Mouse (Mus musculus) right cerebral cortex, adult 2 months (tissue): ENCODE measurements around the gene Hlf.
A peak's percentile ranks its signal among the peaks of the same experiment; 100 is the strongest.

ENCODE experiments used
- DNase-seq, 2 experiments: peaks; one replicate each; pipeline ENCODE4 v3.0.0; 2021 to 2022; ENCODE audit warnings: low spot score in 2 of 2

Hlf gene

DNA sequence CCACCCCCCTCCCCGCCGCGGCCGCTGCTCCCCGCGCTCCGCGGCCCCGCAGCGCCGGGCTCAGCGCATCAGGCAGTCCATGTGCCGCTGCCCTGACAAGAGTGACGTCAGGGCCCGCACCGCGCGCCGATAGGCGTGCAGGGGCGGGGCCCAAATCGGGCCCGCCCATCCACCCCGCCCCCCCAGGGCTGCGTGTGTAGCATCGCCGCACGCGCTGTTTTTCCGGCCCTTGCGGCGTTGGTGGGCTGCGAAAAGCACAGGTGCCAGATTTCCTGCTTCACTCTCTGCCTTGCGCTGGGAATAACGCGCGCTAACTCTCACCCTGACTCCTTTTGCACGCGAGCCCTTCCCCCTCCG lies at the start of gene Hlf:
Gene Hlf, minus strand, starts transcription at position 79 of the 357 bp plus-strand sequence.
- peak; percentile 93 to 94 for DNase-seq

DNA sequence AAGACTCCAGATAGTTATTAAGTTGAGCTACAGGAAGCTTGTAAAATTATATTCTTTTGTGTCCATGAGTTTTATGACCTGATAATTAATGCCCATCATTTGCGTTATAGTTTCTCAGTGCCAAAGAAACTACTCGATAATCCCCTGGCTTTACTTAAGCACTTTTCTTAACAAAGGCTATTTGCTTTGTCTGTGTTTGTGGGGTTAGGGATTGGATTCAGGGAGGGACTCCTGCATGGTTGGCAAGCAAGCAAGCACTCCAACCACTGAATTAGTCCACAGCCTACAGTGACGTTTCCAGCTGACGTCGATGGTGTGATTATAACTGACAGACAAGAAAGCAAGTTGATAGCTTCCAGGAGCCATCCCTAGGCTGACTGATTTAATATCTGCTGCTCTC lies 48.1 kb upstream of the Hlf start:
- DNase-seq = no peak

DNA sequence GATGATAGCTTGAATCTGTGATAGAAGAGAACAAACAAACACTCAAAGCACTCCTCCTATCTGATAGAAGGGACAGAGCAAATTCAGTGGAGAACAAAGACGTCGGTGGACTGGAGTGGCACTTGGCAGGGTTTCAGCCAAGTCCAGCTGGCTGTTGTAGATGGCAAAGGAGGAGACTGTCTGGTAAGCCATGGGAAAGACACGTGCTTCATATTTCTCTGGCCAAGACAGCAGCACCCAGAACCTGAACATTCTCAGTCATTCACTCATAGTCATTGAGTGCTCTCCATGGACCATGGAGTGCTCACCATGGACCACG lies 34.5 kb upstream of the Hlf start:
- no peak for DNase-seq

DNA sequence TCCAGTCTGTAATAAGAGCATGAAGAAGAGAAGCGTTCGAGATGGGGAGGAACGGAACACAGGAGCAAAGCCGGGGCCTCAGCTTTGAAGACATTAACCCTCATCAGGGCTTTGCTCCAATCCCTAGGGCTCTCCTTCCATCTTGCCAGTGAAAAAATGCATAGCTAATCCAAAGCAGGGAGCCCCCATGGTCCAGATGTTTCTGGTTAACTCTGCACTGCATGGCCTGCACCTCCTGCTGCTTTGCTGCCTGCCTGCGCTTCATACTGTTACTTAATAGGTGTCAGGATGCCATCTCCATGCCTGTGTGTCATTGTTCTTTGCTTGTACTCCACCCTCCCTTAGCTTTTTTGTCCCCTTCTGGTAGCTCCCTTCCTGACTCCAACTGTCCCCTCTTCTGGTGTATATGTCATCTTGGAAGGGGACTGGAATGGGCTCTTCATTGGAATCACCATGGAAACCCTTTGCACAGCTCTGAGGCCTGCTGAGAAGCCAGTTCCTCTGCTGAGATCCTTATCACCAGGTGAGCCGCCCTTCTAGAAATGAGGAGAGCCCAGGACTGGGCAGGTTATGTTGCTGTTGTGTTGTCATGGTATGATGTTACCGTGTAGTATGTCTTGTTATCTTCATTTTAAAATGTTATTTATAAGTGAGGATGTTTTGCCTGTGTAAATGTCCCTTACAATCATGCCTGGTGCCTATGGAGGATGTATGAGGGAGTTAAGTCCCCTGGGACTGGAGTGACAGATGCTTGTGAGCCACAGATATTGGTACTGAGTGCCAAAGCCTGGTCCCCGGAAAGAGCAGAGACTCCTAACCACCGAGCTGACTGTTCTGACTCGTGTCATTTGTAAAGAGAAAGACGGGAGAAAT lies 33.9 kb upstream of the Hlf start:
- DNase-seq = no peak

DNA sequence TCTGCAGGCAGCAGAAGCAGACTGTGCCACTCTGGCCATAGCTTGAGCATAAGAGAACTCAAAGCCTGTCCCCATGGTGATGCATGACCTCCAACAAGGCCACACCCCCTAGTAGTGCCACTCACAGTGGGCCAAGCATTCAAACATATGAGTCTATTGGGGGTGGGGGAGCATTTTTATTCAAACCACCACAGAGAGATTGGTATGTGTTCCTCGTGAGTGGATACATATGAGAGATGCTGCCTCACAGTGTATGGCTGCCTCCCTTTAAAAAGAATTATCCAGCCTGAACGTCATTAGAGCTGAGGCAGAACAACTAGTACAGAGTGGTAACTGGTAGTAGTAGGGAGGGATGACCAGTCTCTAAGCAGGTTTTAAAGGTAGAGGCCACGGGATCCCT lies 33.2 kb upstream of the Hlf start:
- DNase-seq = no peak

DNA sequence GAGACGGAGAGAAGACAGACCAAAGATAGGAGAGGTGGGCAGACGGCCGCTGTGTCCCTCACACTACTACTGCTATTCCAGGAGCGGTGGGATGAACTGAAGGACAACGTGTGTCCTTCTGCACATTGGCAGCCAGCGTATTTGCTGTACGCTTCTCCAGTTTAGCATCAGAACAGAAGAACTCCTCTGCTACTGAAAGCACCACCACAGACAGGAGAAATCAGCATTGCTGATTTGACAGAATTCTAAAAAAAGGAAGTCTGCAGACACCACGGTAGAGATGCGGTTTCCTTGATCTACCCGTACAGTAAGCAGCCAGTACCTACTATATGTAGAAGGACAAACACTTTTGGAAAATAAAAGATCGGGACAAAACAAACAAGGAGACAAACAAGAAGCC lies 29.0 kb upstream of the Hlf start:
- DNase-seq = peak in 1 of 2 experiments; percentile 14

DNA sequence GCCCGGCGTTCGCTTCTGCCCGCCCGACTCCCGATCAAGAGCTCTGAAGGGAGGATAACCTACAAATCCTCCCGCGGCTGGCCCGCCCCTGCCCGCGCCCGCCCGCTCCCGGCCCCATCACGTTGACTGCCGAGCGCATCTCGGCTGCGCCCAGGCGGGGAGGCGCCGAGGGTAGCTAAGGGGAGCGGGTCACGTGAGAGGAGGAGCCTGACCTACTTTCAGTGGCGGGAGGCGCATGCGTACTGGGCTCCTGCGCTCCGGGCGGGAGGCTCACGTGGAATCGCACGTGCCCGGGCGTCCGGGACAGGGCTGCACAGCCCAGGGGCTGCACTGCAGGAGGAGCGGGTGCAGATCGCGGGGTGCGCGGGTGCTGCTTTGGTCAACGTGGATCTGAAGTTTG lies 27.2 kb upstream of the Hlf start:
- peak; percentile 98 for DNase-seq

DNA sequence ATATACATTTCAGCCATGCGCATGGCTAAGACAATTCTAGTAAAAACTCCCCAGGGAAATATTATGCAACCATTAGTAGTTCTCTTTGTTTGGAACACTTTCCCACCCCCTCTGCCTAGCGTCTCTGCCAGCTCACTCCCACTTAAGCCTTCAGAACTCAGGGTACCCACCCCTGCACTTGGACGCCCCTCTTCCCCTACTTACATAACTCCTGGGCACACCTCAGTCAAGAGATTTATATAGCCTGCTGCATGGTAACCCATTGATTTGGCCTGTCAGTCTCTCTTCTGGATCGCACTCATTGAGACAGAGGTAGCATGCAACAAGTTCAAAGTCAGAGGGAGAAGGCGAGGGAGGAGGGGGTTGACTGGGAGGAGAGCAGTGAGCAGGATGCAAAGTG lies 26.3 kb upstream of the Hlf start:
- DNase-seq = peak; percentile 17 to 22

DNA sequence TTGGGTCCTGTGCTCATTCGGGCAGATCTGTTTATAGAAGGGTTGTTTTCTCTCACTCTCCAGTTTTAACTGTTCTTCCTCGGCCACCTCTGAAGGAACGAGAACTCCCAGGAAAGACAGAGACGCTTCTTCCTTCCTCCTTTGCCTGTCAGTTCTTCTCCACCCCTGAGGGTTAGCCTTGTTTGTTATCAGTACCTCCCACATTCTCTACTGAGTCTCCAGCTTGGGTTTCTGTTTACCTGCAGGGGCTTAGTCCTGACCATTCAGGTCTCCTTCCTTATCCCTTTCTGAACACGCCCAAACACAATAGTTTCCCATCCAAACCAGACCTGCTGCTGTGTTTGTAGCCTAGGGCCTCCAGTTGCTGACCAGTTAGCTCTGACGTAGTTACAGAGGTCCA lies 8.2 kb upstream of the Hlf start:
- DNase-seq = no peak

DNA sequence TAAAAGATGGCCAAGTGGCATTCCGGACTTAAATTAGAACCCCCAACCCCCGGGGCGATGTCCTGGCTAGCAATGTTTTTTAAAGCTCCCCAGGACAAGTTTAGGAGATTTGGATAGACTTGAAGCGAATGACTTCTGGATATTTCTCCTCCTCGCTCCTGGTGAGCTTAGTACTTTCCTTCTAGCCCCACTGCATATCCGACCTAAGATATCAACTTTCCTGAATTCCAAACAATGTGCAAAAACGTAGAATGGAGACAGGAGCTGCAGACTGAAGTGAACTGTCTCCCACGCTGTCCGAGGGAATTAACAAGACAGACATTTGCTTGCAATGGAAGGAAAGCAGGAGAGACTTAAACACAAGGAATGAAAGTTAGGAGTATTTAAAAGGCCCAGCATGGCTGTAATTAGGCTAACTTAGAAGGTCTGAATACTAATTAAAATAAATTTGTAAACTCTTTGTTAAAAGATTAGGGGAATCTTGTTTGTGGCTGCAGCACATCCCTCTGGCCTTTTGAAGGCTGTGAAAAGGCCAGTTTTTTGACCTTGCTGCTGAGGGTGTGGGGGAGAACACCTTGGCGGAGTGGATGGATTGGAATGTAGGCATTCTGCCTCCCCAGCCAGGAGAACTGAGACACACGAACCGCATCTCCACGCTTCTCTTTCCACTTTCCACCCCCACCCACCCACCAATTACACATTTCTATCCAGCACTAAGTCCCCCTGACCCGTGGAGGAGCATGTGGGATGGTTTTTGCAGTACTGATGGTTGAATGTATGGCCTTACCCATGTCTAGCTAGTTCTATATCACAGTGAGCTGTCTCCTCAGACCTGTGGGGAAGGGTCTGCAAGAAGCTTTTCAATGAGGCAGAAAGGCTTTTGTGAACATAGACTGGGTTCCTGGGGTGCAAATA lies 833 bp upstream of the Hlf start:
- DNase-seq = no peak

DNA sequence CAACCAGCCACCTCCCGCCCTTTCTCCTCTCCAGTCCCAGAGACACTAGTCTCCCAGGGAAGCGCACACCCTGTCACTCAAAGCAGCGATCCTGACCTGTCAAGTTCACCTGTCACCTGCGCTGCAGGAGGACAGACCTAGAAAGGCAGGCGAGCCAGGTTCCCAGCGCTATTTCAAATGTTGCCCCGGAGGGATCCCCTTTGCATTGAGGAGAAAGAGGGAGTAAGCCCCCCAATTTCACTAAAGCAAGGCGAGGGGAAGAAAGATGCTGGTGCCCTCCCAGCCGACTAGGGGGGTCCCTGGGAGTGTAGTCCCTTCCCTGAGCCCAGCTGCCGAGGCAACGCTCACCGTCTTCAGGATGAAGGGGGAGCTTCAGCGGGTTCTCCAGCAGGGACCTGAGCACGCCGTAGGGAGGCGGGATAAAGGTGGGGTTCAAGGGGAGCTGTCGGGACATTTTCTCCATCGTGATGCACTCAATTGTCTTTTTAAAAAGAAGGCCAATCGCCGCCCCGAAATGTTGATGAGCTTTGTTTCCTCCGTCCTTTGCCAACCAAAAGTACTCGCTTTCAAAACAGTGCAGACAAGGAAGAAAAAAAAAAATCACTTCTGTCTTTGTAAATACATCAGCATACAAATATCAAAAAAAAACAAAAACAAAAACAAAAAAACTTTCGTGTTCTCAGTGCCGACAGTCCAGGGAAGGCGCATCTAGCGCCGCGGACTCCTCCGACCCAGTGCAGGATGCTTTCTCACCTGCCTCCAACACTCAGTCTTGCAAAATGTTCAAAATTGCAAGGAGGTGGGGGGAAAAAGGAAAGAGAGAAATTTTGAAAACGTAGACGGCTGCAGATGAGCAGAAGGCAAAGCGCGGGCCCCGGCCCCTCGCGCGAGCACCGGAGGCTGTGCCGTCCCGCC lies 536 bp downstream of the Hlf start:
- DNase-seq = no peak

DNA sequence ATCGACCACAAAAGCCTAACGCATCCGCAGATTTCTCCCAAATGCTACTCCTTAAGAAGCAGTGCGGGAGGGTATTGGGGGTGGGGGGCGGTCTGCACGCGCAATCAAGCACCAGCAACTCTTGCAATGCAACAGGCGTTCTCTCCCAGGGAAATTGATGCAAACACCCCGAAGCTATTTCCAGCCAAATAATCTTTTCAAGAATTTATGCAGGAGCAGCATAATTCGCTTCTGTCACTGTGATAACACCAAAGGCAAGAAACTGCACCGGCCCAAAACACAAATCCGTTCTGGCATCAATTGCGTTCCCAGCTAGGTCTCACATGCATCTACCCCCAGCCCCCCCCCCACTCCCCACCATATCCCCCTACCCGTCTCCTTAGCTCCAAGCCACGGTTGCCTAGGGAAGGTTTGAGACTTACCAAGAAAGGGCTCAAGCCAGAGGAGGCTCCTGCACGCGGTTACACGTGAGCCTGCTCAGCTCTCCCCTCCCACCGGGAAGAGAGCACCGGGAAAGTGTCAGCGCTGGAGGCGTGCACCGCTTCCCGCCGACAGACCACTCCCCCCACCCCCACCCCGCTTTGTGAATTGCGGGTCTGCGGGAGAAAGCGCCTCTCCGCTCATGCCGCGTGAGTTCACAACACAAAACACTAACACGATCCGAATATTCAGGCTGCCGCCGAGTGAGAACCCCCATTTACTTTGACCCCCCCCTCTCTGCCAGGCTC lies 1.4 kb downstream of the Hlf start:
- DNase-seq = peak in 1 of 2 experiments; percentile 56

DNA sequence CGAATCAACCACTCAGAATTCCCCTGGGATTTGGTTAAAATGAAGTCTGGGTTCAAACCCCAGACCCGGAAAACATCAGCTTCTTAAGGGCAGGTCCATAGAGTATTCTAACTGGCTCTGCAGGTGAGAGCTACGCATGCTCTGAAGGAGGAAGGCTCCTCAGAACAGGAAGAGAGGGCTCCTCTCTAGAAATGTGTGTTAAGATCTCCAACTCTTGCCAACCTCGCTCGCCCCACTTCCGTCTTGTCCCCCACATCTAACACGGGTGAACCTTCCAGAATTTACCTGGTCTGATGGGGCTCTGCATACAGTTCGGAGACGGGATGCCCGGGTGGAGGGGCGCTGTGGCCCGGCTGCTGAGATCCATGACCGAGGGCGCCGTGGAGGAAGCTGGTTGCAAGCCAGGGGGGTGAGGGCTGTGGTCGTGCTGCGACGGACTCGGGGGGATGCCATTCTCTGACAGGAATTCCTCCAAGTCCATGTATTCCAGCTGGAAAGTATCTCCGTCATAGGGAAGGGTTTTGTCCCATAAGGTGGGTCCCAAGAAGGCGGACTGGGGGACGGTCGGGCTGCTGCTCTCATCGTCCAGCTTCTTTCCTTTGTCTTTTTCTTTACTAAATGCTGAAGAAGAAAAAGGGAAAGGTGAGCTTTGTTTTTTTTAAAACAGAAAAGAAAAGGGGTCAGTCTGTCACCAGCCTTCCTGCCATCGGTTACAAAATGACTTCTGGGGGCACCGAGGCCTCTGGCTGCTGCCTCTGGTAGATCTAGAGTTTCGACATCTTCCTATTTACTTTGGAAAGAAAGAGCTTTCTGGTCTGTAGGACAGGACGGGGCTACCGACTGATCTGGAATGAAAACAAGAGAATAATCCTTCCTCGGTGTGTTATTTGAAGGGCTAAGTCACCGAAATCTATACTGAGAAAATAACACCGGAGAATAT lies 2.9 kb downstream of the Hlf start:
- no peak for DNase-seq

DNA sequence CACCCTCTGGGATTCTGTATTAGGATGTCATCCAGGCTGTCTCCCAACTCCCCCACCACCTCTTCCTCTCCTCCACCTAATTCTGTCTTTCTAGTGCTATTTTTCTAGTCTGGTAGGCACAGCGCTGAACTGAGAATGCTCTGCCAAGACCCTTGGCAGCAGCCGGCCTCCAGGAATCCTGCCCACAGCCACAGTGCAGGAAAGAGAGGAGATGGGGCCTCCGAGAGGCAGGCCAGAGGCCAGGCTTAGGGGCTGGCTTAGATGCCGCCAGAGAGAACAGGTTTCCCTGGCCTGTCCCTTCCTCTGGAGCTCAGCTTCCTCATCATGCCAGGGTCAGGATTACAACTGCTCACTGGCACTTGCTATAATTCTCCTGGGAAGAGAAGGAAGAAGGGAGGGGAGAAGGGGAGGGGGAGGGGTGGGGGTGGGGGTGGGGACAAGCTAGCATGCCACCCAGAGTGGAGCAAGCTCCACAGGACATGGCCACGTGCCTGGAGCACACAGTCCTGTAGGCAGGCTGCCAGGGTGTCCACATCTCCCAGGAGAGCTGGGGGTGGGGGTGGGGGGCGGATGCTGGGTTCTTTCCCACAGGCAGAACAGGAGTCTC lies 8.6 kb downstream of the Hlf start:
- DNase-seq = peak; percentile 42 to 70

DNA sequence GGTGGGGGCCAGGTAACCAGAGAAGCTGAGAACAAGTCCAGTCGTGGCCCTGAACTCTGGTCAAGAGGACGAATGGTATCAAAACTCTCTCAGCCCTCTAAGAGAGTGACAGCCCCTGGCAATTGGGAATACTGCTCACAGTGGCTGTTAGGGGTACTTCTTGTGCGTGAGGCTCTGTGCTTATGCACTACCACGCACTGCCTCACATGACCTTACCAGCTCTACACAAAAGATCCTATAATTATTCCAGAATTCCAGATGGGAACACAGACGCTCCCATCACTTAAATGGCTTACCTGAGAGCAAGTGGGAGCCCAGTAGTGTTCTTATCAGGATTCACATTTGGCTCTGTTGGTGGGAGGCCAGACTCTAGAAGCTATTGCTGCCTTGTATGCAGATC lies 9.6 kb downstream of the Hlf start:
- no peak for DNase-seq

DNA sequence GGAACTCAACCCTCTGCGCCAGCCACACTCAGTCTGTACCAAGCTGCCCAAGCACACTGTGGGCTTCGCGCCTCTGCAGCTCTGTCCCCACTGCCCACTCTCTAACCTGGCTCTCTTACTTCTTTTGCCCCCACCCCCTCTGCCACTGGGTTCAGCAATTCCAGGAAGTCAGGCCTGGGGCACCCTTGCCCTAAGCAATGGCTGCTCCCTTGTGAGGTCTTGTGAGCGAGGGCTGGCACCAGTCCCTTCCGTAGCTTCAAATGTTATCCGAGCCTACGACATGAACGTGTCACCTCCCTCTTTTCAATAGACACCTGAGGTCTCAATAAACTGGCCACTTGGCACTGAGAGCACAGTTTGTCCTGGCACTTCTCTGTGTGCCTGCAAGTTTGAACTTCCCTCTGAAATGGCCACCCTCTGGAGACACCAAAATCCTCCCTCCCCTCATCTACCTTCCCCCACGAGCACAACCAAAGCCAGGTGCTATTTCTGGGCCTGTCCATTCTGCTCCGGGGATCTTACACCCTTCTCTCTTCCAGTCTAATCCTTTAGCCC lies 10.5 kb downstream of the Hlf start:
- DNase-seq = no peak

DNA sequence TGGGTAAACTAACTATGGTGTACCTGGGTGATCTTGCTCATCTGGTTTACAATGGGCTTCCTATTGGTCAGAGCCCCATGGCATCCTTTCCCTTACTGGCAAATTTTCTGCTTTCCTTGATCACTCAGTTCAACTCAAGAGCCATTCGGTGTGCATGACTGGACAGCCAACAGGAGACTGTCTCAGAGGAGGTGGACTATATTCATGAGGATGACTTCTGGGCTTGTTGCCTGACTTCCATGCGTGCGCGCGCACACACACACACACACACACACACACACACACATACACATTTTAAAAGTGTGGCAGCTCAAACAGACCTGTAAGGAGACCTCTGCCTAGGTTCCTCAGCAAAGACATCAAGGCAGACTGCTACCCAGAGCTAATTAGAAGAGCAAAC lies 12.7 kb downstream of the Hlf start:
- no peak for DNase-seq

DNA sequence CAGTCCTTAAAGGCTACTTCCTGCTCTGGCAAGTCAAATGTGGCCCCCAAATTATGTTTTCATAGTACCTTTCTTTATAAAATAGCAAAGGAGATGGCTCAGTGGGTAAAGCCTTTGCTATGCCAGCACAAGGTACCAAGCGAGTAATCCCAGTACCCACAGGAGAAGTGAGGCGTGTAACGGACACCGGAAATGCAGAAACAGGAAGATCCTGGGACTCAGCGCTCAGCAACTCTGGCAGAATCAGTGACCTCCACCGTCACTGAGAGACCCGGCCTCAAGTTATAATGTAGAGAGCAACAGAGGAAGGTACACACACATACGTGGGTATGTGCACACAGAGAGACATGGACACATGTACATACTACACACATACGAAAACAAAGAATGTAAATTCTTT lies 14.3 kb downstream of the Hlf start:
- DNase-seq = no peak

DNA sequence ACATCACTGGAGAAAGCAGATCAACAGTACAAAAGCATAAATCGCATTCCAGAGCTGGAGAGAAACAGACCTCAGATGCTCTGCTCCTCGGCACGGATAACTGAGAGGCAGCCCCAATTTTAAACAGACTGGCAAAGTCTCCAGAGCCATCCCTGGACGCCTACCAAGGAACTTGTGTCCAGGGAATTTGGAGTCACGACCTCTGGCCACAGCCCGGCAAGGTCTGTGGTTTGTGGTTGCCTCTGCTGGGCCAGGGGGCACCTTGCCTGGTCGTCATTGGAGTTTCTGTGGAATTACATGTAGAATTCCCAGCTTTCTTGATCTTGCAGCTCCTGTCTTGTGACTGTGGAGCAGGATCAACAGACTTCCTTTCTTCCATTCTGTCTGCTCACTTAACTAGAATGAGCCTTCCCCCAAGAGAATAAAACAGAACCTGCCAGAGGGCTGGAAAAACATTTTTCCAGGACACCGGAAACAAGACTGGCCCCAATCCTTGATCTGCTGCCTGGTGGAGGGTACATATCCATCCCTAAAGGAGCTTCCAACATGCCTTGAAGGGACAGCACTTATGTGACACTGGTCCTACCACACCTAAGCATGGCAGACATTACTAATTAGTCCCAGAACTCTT lies 19.1 kb downstream of the Hlf start:
- no peak for DNase-seq
